Mouse (Mus musculus): ENCODE results near the gene Fam92b.

Fam92b gene

GRCm38 (mm10) chr8:120190107-120190809, 13.0 kb upstream of the Fam92b start:
- no peak for DNase-seq (ENCODE audit: low spot score)

- DNase-seq (ENCODE audit: low spot score) = no peak
Measured at GRCm38 (mm10) chr8:120189440-120189839, 12.2 kb upstream of the Fam92b start.

GRCm38 (mm10) chr8:120188510-120188909, 11.2 kb upstream of the Fam92b start:
- no peak for DNase-seq (ENCODE audit: low spot score)

GRCm38 (mm10) chr8:120186454-120186853, 9.2 kb upstream of the Fam92b start:
- DNase-seq (ENCODE audit: low spot score) = no peak

- DNase-seq (ENCODE audit: low spot score) = no peak
Measured at GRCm38 (mm10) chr8:120184850-120185792, 7.9 kb upstream of the Fam92b start.

- DNase-seq (ENCODE audit: low spot score) = no peak
Measured at GRCm38 (mm10) chr8:120184366-120184765, 7.1 kb upstream of the Fam92b start.

GRCm38 (mm10) chr8:120181861-120182414, 4.7 kb upstream of the Fam92b start:
- no peak for DNase-seq (ENCODE audit: low spot score)

- DNase-seq (ENCODE audit: low spot score) = no peak
Measured at GRCm38 (mm10) chr8:120181274-120181673, 4.0 kb upstream of the Fam92b start.

- no peak for DNase-seq (ENCODE audit: low spot score)
Measured at GRCm38 (mm10) chr8:120180445-120180970, 3.2 kb upstream of the Fam92b start.

GRCm38 (mm10) chr8:120179027-120179431, 1.8 kb upstream of the Fam92b start:
- peak; percentile 69 for DNase-seq (ENCODE audit: low spot score)

GRCm38 (mm10) chr8:120178124-120178514, 853 bp upstream of the Fam92b start:
- no peak for DNase-seq (ENCODE audit: low spot score)

- no peak for DNase-seq (ENCODE audit: low spot score)
Measured at GRCm38 (mm10) chr8:120176605-120177004, 661 bp downstream of the Fam92b start.

GRCm38 (mm10) chr8:120174606-120175005, 2.7 kb downstream of the Fam92b start:
- no peak for DNase-seq (ENCODE audit: low spot score)

GRCm38 (mm10) chr8:120173195-120173594, 4.1 kb downstream of the Fam92b start:
- DNase-seq (ENCODE audit: low spot score) = no peak

GRCm38 (mm10) chr8:120169119-120169518, 8.1 kb downstream of the Fam92b start:
- DNase-seq (ENCODE audit: low spot score) = no peak

GRCm38 (mm10) chr8:120167821-120168220, 9.4 kb downstream of the Fam92b start:
- DNase-seq (ENCODE audit: low spot score) = no peak

- DNase-seq (ENCODE audit: low spot score) = no peak
Measured at GRCm38 (mm10) chr8:120167136-120167535, 10.1 kb downstream of the Fam92b start.

- DNase-seq (ENCODE audit: low spot score) = no peak
Measured at GRCm38 (mm10) chr8:120164026-120164425, 13.2 kb downstream of the Fam92b start.

GRCm38 (mm10) chr8:120163376-120163775, 13.9 kb downstream of the Fam92b start:
- DNase-seq (ENCODE audit: low spot score) = no peak

- no peak for DNase-seq (ENCODE audit: low spot score)
Measured at GRCm38 (mm10) chr8:120162404-120162752, 14.9 kb downstream of the Fam92b start.

- no peak for DNase-seq (ENCODE audit: low spot score)
Measured at GRCm38 (mm10) chr8:120161658-120162403, 15.4 kb downstream of the Fam92b start.

- DNase-seq (ENCODE audit: low spot score) = no peak
Measured at GRCm38 (mm10) chr8:120160366-120160765, 16.9 kb downstream of the Fam92b start.

Data from T-cell, adult 2 months (primary cell).